Mouse (Mus musculus) embryo, embryonic 11 days (tissue): ENCODE measurements around the gene Vav3.

Experiments
- DNase-seq: peaks from one replicate; pipeline ENCODE4 v3.0.0-alpha.2; 2015

Gene Vav3

GRCm38 (mm10) chr3:109596084-109596483, 255.6 kb downstream of the Vav3 start:
- DNase-seq: no peak

- DNase-seq: no peak
Measured at GRCm38 (mm10) chr3:109600699-109601451, 260.4 kb downstream of the Vav3 start.

GRCm38 (mm10) chr3:109602753-109603152, 262.3 kb downstream of the Vav3 start:
- DNase-seq: no peak

- DNase-seq: no peak
Measured at GRCm38 (mm10) chr3:109606121-109606520, 265.7 kb downstream of the Vav3 start.

- no peak for DNase-seq
Measured at GRCm38 (mm10) chr3:109621721-109622120, 281.3 kb downstream of the Vav3 start.

- no peak for DNase-seq
Measured at GRCm38 (mm10) chr3:109622361-109622760, 281.9 kb downstream of the Vav3 start.

GRCm38 (mm10) chr3:109622816-109623215, 282.4 kb downstream of the Vav3 start:
- DNase-seq: no peak

GRCm38 (mm10) chr3:109623770-109624169, 283.3 kb downstream of the Vav3 start:
- no peak for DNase-seq

- no peak for DNase-seq
Measured at GRCm38 (mm10) chr3:109636045-109636444, 295.6 kb downstream of the Vav3 start.

- DNase-seq: no peak
Measured at GRCm38 (mm10) chr3:109639386-109639785, 298.9 kb downstream of the Vav3 start.

- no peak for DNase-seq
Measured at GRCm38 (mm10) chr3:109640796-109641195, 300.3 kb downstream of the Vav3 start.

GRCm38 (mm10) chr3:109648242-109648641, 307.8 kb downstream of the Vav3 start:
- no peak for DNase-seq

- DNase-seq: no peak
Measured at GRCm38 (mm10) chr3:109651479-109651878, 311.0 kb downstream of the Vav3 start.

- no peak for DNase-seq
Measured at GRCm38 (mm10) chr3:109652860-109653631, 312.6 kb downstream of the Vav3 start.

GRCm38 (mm10) chr3:109654386-109654785, 313.9 kb downstream of the Vav3 start:
- no peak for DNase-seq

GRCm38 (mm10) chr3:109671716-109672115, 331.3 kb downstream of the Vav3 start:
- no peak for DNase-seq

GRCm38 (mm10) chr3:109672925-109673324, 332.5 kb downstream of the Vav3 start:
- no peak for DNase-seq

- no peak for DNase-seq
Measured at GRCm38 (mm10) chr3:109680281-109680680, 339.8 kb downstream of the Vav3 start.

GRCm38 (mm10) chr3:109681863-109682262, 341.4 kb downstream of the Vav3 start:
- DNase-seq: no peak

- no peak for DNase-seq
Measured at GRCm38 (mm10) chr3:109683608-109684295, 343.3 kb downstream of the Vav3 start.

GRCm38 (mm10) chr3:109690566-109690965, 350.1 kb downstream of the Vav3 start:
- no peak for DNase-seq

GRCm38 (mm10) chr3:109692613-109693012, 352.2 kb downstream of the Vav3 start:
- DNase-seq: no peak

- DNase-seq: no peak
Measured at GRCm38 (mm10) chr3:109701301-109701700, 360.8 kb downstream of the Vav3 start.
